Mouse (Mus musculus): ENCODE results near the gene Baiap2l1. TPM values are rescaled to one million over a fixed set of nuclear protein-coding genes. Genes with fewer than 3 reads are reported as not detected.
"Not testable (repeated sequence)": the region's sequence is repeated elsewhere in the genome, so short reads cannot be mapped to it uniquely, and the experiment has no call there.

Gene Baiap2l1
- polyA plus RNA-seq, 1 experiment = not detected

GRCm38 (mm10) chr5:144380689-144381088 is 22.8 kb upstream of the Baiap2l1 start:
- H3K27ac ChIP-seq (ENCODE audit: control insufficient read depth, insufficient read depth, low read depth, low read length, poor library complexity) = no peak overlapping the region
- TF ChIP-seq CTCF (IDR thresholded peaks at IDR 0.05; ENCODE audit: control insufficient read depth, insufficient read depth, low read length) = no peak
- no peak for TF ChIP-seq POLR2A (IDR thresholded peaks at IDR 0.05; ENCODE audit: borderline replicate concordance, control insufficient read depth, low read depth, low read length)

GRCm38 (mm10) chr5:144379431-144379830 is 21.5 kb upstream of the Baiap2l1 start:
- 63% methylated on average over 4 of the region's 4 CpGs for WGBS
- Histone ChIP-seq H3K4me1 (ENCODE audit: control insufficient read depth, insufficient read depth, low read length) (no peaks in the 10 kb centered on the region), H3K27ac (ENCODE audit: control insufficient read depth, insufficient read depth, low read depth, low read length, poor library complexity) (no peak overlapping the region), H3K4me3 (replicated peaks; ENCODE audit: control insufficient read depth, low read depth, low read length) (no peak overlapping the region)
- no peak for TF ChIP-seq CTCF (IDR thresholded peaks at IDR 0.05; ENCODE audit: control insufficient read depth, insufficient read depth, low read length)
- no peak for TF ChIP-seq POLR2A (IDR thresholded peaks at IDR 0.05; ENCODE audit: borderline replicate concordance, control insufficient read depth, low read depth, low read length)

More at GRCm38 (mm10) chr5:144380689-144381088, 22.8 kb upstream of the Baiap2l1 start:
- WGBS = 82% methylated on average over 7 of the region's 7 CpGs
- Histone ChIP-seq H3K4me1 (ENCODE audit: control insufficient read depth, insufficient read depth, low read length) (no peaks in the 10 kb centered on the region), H3K4me3 (replicated peaks; ENCODE audit: control insufficient read depth, low read depth, low read length) (no peak overlapping the region)

DNA sequence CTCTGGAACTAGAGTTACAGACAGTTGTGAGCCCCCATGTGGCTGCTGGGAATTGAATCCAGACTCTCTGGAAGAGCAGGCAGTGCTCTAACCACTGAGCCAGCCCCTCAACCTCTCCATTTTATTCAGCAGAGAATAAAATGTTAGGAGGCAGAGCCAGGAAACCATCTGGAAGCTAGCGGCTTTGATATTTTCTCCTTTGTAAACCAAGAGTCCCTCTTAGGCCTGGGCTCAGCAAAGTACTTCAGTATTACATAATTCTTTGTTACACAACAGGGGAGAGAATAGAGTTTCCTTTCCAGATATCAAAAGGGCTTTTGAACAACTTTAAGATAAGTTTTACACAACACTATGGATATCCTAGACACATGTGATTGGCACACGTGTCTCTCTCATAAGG is 15.0 kb upstream of the Baiap2l1 start:
- H3K27ac ChIP-seq (ENCODE audit: control insufficient read depth, insufficient read depth, low read depth, low read length, poor library complexity) = no peak overlapping the region
- H3K4me1 ChIP-seq (ENCODE audit: control insufficient read depth, insufficient read depth, low read length) = no peaks in the 10 kb centered on the region
- TF ChIP-seq POLR2A (IDR thresholded peaks at IDR 0.05; ENCODE audit: borderline replicate concordance, control insufficient read depth, low read depth, low read length) (no peak), CTCF (IDR thresholded peaks at IDR 0.05; ENCODE audit: control insufficient read depth, insufficient read depth, low read length) (no peak)
- 47% methylated on average over 2 of the region's 2 CpGs for WGBS
- H3K4me3 ChIP-seq (replicated peaks; ENCODE audit: control insufficient read depth, low read depth, low read length) = no peak overlapping the region

GRCm38 (mm10) chr5:144372177-144372576 is 14.3 kb upstream of the Baiap2l1 start:
- no peak for TF ChIP-seq POLR2A (IDR thresholded peaks at IDR 0.05; ENCODE audit: borderline replicate concordance, control insufficient read depth, low read depth, low read length)
- no peak for TF ChIP-seq CTCF (IDR thresholded peaks at IDR 0.05; ENCODE audit: control insufficient read depth, insufficient read depth, low read length)
- H3K4me3 ChIP-seq (replicated peaks; ENCODE audit: control insufficient read depth, low read depth, low read length) = no peak overlapping the region
- no peaks in the 10 kb centered on the region for H3K4me1 ChIP-seq (ENCODE audit: control insufficient read depth, insufficient read depth, low read length)
- 82% methylated on average over 2 of the region's 2 CpGs for WGBS
- H3K27ac ChIP-seq (ENCODE audit: control insufficient read depth, insufficient read depth, low read depth, low read length, poor library complexity) = no peak overlapping the region

DNA sequence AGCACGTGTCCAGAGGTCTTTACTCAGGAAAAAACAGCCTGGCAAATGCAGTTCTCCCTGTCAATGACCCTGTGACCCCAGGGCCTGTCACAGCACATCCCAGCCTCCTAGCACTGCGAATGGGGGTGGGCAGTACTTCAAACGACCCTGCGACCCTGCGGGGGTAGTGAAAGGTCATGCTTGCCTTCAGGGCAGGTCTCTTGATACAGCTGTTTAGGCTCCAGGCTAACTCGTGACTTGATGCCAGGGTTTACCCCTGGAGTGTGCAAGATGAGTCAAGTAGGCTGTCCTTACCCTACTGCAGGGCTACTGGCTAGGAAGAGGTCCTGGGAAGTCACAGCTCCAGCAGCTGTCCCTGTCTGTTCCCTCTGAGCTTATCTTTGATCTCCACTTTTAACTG is 13.1 kb upstream of the Baiap2l1 start:
- Histone ChIP-seq H3K4me1 (ENCODE audit: control insufficient read depth, insufficient read depth, low read length) (no peaks in the 10 kb centered on the region), H3K27ac (ENCODE audit: control insufficient read depth, insufficient read depth, low read depth, low read length, poor library complexity) (no peak overlapping the region), H3K4me3 (replicated peaks; ENCODE audit: control insufficient read depth, low read depth, low read length) (no peak overlapping the region)
- 32% methylated on average over 6 of the region's 6 CpGs for WGBS
- no peak for TF ChIP-seq CTCF (IDR thresholded peaks at IDR 0.05; ENCODE audit: control insufficient read depth, insufficient read depth, low read length)
- no peak for TF ChIP-seq POLR2A (IDR thresholded peaks at IDR 0.05; ENCODE audit: borderline replicate concordance, control insufficient read depth, low read depth, low read length)

DNA sequence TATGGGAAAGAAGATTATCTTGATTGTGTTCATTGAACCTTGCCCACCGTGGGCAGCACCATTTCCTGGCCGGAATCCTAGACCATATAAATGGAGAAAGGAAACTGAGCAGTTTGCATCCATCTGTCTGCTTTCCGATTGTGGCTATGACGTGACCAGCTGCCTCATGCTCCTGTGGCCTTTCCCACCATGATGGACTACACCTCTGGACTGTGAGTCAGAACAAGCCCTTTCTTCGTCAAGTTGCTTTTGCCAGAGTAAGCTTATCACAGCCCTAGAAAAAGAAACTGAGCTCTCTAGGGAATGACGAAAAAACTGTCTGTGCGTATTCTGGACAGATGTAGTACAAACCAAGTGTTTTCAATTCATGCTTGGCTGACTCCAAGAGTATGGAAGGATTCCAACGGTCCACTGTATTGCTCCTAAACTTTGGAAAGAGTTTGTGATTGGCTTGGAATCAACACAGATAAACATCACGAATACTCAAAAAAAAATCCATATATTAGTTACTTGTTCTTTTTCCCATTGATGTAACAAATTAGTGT is 10.8 kb upstream of the Baiap2l1 start:
- H3K4me1 ChIP-seq (ENCODE audit: control insufficient read depth, insufficient read depth, low read length) = no peaks in the 10 kb centered on the region
- WGBS = 76% methylated on average over 9 of the region's 9 CpGs
- no peak for TF ChIP-seq POLR2A (IDR thresholded peaks at IDR 0.05; ENCODE audit: borderline replicate concordance, control insufficient read depth, low read depth, low read length)
- TF ChIP-seq CTCF (IDR thresholded peaks at IDR 0.05; ENCODE audit: control insufficient read depth, insufficient read depth, low read length) = no peak
- H3K4me3 ChIP-seq (replicated peaks; ENCODE audit: control insufficient read depth, low read depth, low read length) = no peak overlapping the region
- H3K27ac ChIP-seq (ENCODE audit: control insufficient read depth, insufficient read depth, low read depth, low read length, poor library complexity) = no peak overlapping the region

DNA sequence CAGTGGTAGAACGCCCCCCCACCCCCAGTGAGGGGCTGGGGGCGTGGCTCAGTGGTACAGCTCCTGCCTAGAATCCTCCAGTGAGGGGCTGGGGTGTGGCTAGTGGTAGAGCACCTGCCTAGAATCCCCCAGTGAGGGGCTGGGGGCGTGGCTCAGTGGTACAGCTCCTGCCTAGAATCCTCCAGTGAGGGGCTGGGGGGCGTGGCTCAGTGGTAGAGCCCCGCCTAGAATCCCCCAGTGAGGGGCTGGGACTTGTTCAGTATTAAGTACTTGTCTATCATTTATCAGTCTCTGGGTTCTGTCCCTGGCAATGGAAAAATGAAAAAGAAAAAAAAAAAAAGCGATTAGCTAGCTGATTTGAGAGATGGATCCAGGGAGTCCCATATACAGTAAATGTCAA is 8.6 kb upstream of the Baiap2l1 start:
- WGBS = 69% methylated on average over 6 of the region's 6 CpGs
- H3K4me1 ChIP-seq (ENCODE audit: control insufficient read depth, insufficient read depth, low read length); H3K27ac ChIP-seq (ENCODE audit: control insufficient read depth, insufficient read depth, low read depth, low read length, poor library complexity); H3K4me3 ChIP-seq (replicated peaks; ENCODE audit: control insufficient read depth, low read depth, low read length): not testable (repeated sequence)

DNA sequence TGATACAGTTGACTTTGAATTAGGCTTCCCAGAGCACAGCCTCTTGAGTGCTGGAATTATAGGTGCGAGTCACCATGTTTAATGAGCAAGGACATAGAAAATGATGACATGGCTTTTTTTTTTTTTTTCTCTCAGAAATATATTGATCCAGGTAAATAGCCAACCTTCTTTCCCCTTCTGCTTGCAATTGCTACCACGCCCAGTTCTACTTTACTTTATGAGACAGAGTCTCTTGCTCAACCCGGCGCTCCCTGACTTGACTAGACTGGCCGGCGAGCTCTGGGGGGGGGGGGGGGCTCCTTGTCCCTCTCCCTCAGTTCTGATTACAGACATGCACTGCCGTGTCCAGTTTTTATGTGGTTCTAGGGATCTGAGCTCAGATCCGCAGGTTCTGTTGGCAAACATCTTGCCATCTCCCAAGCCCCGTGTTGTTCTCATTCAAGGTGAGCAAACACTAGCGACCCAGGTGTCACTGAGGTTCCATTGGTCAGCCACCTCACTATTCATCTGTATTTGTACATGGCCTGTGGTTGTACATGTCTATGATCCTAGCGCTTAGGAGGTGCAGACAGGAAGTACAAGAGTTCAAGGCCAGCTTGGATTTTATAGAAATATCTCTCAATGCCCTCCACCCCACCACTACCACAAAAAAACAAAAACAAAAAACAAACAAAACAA is 6.9 kb upstream of the Baiap2l1 start:
- H3K4me3 ChIP-seq (replicated peaks; ENCODE audit: control insufficient read depth, low read depth, low read length) = no peak overlapping the region
- 92% methylated on average over 11 of the region's 11 CpGs for WGBS
- no peaks in the 10 kb centered on the region for H3K4me1 ChIP-seq (ENCODE audit: control insufficient read depth, insufficient read depth, low read length)
- TF ChIP-seq CTCF (IDR thresholded peaks at IDR 0.05; ENCODE audit: control insufficient read depth, insufficient read depth, low read length) (no peak), POLR2A (IDR thresholded peaks at IDR 0.05; ENCODE audit: borderline replicate concordance, control insufficient read depth, low read depth, low read length) (no peak)
- H3K27ac ChIP-seq (ENCODE audit: control insufficient read depth, insufficient read depth, low read depth, low read length, poor library complexity) = no peak overlapping the region

DNA sequence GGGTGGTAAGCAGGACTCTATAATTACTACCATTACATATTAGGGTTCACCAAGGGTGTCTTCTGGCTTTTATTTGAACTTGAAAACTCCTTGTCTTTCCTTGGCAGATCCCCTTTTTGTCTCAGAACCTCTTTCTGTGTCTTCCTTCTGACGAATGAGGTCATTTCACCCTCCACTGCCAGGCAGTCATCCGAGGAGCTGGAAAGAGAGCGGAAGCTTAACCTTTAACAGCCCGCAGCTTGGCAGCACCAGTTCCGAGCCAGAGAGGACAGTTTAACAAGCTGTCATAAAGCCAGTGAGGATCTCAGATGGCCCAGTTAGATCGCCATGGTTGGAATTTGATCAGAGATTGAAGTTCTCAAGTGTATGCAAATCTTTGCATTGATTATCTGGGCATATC is 2.4 kb upstream of the Baiap2l1 start:
- TF ChIP-seq CTCF (IDR thresholded peaks at IDR 0.05; ENCODE audit: control insufficient read depth, insufficient read depth, low read length) (no peak), POLR2A (IDR thresholded peaks at IDR 0.05; ENCODE audit: borderline replicate concordance, control insufficient read depth, low read depth, low read length) (no peak)
- peaks cover 2% of the 10 kb centered on the region for H3K4me1 ChIP-seq (ENCODE audit: control insufficient read depth, insufficient read depth, low read length)
- H3K4me3 ChIP-seq (replicated peaks; ENCODE audit: control insufficient read depth, low read depth, low read length) = no peak overlapping the region
- H3K27ac ChIP-seq (ENCODE audit: control insufficient read depth, insufficient read depth, low read depth, low read length, poor library complexity) = no peak overlapping the region
- WGBS = 63% methylated on average over 6 of the region's 6 CpGs

Data from bone marrow, adult 2 months (tissue).